Mouse (Mus musculus) frontal cortex, postnatal 36 days (tissue): Measurements from ENCODE around the gene Mcur1.

Experiments used
- DNase-seq, 2 experiments: peaks; one replicate each; pipeline ENCODE4 v3.0.0; 2022; ENCODE audit warnings: low spot score in 2 of 2

Gene Mcur1

DNA sequence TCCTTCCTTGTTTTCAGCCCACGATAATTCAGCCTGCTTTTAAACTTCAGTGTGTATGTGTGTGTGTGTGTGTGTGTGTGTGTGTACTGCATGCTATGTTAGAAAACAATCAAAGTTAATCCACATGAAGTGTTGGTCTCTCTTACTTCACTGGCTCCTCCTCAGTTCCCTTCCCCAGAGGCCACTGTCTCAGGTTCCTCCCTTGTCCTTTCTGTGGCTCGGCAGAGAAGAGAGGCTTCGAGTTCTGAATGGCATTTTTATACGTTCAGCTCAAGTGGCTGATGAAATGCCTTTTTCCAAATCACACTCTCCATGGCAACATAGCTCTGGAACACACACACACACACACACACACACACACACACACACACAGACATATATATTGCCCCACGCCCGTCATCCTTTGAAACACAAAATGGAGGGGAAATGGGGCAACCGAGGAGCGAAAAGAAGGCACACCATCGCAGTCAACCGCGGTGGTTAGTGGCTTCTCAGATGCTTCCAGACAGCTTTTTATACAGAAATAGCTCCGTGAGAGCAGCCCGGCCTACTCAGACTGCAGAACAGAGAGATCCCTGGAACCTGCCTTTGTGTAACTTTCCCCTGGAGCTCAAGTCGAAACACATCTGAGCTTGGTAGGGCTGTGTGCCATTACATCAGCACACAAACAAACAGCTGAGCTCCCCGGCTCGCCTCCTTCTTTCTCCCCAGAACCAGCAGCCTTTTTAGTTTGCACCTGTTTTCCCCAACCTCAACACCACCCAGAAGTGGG is 34.4 kb downstream of the Mcur1 start:
- DNase-seq = peak; percentile 61 to 71

DNA sequence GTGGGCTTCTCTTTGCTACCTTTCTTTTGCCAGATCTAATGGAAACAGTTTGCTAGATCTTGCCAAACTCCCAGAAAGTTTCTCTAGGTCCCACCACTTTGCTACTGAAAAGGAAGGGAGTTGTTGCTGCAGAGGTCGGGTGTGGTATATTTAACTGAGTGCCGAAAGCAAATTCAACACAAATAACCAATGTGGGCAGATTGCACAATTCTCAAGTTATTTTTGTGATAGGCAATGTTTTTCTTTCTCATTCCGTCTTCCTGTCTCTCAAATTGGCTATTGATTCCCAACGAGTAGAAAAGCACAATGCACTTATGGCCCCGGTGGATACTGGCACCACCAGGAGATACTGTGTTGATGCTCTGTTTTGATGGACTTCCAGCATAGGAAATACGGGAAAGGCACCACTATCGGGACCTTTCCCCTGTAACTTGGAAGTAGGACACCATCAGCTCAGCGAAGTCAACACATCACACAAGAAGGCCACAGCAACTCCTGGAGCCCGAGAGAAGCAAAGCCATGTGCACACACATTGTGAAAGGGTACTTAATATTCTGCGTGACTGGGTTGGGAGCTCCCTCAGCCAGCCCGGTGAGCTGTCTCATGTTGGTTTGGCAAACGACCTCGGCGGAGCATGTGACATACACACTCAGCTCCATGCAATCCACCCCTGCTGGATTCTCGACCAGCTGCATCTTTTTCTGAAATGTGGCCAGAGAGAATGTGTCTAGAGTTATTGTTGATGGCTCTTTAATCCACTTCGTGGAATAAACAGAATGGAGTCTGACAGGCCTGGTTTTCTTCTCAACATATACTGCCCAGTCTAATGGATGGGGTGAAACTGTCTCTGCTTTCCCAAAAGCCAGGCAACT is 35.3 kb downstream of the Mcur1 start:
- DNase-seq = peak in 1 of 2 experiments; percentile 48

DNA sequence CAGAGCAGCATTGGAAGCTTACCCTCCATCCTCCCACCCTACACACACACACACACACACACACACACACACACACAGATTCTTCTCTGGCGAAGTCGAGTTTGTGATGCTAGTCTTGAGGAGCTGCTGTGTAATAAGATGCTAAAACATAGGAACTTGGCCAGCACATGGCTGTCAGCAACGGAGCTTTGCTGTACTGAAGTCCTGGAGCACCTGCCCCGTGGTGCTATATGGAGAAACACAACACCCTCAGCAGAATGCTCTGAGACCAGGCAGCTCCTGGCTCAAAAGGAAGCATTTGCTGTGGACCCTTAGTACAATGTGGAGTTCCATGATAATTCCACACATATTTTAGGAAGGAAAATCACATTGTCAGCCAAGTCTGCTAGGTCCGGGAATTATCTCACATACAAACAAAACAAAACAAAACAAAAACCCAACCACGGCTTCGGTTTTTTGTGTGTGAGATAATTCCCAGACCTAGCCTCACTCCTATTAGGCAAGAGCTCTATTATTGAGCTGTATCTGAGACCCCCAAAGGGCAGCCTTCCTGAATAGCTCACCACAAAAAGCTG is 36.0 kb downstream of the Mcur1 start:
- DNase-seq = no peak

DNA sequence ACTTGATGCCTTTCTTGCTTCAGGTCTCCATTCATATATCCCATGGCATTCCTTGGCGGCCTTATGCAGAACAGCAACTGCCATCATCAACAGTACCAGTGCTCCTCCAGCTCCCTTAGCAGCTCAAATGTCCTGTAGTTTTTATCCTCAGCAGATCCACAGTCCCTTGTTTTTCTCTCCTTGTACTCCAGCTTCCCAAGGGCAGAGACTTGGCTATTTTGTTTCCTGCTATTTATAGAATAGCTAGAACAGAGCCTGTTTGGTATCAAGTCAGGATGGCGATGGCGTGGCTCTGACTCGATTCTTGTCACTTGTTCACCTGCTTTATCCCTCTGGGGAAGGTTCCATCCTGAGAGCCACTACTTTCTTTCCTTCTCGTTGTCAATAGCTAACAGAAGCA is 38.1 kb downstream of the Mcur1 start:
- DNase-seq = no peak

DNA sequence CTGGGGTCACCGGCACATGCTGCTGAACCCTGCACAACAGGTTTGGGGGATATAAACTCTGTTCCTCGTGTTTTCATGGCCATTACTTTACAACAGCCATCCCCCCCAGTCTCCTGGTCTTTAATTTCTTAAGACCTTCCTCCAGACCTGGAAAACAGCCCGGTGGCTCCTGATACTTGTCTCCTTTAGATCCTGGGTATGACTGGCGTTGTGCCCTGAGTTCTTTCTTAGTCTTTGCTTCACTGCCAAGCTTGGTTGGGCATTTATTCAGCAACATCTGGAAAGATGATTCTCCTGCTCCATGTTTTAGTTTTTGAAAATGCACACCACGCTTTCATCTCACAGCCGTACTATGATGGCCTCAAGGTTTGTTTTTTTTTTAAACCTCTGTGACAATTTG is 40.7 kb downstream of the Mcur1 start:
- DNase-seq = no peak

DNA sequence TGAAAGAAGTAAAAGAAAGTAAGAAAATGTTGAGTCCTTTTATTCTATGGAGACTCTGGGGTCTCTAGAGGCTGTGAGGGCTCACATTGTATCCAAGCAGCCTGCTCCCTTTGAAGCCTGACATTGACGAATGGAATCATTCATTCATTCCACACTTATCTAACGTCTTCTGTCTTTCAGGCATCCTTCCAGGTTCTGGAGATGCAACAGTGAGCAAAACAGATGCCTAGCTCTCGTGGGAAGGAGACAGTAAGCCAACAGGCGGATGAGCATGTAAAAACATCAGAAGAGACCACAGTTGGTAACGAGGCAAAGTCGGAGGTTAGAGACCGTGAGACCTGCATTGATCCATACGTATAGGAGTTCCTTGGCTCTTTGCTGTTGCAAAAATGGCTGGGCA is 42.6 kb downstream of the Mcur1 start:
- peak in 1 of 2 experiments; percentile 15 for DNase-seq

DNA sequence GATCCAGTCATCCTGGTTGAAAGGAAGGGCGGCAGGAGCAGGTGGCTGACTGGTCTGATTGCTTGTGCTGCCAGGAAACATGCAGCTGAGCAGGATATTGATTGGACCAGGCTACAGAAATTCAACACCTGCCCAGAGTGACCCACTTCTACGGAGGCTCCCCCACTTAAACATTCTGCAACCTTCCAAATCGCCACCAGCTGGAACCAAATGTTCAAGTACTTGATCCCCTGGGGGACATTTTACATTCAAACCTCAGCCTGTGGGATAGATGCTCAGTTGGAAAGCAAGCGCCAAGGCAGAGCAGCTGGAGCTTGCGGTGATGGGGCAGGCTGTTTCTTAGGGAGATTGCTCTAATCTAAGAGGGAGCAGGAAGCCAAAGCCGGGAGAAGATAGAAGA is 43.1 kb downstream of the Mcur1 start:
- no peak for DNase-seq

DNA sequence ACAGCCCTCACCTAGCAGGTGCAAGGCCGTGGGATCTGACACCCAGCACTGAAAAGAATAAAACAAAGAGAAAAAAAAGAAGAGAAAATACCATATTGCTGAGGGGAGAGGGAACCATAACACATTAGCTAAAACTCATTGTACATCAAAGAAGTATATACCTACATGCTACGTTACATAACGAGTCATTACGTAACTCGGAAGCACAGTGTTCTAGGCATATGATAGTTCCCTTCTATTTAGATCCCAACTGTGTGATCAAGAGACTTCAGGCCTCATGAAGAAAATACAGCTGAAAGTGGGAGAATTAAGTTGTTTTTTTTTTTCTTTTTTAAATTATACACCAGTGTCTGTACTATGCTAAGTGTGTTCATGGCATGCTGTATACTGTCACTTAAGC is 43.9 kb downstream of the Mcur1 start:
- peak in 1 of 2 experiments; percentile 61 for DNase-seq

DNA sequence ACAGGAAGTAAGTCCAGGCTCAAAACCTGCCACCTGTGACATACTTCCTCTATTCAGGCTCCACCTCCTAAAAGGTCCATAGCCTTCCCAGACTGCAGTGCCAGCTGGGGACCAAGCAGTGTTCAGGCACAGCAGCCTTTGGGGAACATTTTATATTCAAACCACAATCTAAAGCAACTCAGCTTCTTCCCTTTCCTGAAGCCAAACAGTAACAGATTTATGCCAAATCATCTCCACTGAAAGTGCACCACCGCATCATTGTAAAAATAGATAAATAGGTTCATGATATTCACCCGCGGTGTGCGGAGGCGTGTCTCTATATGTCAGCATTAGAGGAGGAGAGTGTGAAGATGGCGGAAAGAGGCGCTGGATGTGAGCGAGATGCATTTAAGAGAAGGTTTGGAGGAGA is 45.0 kb downstream of the Mcur1 start:
- peak; percentile 50 to 57 for DNase-seq

DNA sequence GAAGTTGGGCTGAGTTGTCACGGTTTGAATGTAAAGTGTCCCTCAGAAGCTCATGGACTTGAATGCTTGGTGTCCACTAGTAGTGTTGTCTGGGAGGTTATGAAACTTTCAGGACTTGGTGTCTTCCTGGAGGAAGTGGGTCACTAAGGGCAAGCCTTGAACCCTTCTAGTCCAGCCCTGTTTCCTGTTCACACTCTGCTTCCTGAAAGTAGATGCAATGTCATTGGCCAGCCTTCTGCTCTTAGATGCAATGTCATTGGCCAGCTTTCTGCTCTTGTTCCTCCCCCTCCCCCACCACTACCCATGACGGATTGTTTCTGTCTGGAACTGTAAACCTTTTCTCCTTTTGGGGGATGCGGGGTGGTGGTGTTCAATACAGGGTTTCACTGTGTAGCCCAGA is 47.3 kb downstream of the Mcur1 start:
- DNase-seq = no peak

DNA sequence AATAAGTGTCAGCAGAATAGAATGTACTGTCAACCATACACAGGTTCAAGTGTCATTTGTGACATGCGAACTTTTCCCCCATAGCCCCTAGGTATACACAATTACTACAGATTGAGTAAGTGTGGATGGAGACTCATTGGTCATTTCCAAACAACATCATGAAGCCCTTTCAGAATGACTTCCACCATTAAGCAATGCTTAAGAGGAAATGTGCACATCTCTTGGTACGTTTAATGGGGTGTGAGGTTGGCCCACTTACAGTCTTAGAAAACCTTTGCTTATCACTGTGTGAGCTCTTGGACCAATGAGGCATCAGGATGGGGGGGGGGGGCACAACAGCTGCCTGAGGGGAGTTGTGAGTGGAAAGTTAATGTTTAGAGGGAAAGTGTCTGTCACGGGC is 54.2 kb downstream of the Mcur1 start:
- DNase-seq = no peak

DNA sequence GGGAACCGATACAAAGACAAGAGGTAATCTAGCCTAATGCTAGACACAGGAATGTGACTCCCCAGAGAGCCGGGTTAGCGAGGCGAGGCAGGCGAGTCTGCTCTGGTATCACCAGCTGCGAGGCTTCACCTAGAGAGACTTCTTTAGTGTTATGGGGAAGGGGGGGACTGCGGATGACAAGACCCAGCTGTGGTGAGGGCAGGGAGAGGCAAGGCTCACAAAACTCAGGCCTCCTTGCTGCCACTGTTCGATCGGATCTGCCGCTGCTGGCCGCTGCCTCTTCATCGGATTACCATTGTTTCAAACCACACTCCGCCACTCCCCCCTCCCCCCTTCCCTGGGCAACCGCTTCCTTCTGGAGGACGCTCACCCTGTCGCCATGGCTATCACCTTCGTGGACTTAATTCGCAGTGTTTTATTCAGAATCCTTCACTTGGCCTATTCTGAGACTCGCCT is 56.6 kb downstream of the Mcur1 start:
- DNase-seq = no peak

DNA sequence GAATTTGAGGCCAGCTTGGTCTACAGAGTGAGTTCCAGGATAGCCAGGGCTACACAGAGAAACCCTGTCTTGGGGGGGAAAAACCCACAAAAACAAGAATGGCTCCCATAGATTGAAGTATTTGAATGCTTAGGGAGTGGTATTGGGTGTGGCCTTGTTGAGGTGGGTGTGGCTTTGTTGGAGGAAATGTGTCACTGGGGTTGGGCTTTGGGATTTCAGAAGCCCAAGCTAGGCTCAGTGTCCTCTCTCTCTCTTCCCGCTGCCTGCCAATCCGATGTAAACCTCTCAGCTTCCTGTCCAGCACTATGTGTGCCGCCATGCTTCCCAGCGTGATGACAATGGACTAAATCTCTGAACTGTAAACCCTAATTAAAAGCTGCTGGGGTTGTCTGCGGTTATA is 58.4 kb downstream of the Mcur1 start:
- DNase-seq = no peak

DNA sequence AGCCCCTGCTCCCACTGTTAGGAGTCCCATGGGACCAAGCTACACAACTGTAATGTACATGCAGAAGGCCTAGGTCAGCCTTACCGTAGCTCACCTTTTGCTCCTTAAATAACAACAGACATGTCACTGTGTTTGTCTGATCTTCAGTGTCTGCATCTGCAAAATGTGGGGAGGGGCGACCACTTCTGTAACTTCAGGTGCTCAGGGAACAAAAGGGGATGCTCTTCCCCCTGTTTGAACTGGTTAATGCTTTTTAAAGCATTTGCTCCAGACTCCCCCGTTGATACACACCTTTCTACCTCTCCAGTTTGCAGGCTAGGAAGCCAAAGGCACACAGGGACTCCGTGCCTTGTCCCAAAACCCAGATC is 59.5 kb downstream of the Mcur1 start:
- DNase-seq = no peak

DNA sequence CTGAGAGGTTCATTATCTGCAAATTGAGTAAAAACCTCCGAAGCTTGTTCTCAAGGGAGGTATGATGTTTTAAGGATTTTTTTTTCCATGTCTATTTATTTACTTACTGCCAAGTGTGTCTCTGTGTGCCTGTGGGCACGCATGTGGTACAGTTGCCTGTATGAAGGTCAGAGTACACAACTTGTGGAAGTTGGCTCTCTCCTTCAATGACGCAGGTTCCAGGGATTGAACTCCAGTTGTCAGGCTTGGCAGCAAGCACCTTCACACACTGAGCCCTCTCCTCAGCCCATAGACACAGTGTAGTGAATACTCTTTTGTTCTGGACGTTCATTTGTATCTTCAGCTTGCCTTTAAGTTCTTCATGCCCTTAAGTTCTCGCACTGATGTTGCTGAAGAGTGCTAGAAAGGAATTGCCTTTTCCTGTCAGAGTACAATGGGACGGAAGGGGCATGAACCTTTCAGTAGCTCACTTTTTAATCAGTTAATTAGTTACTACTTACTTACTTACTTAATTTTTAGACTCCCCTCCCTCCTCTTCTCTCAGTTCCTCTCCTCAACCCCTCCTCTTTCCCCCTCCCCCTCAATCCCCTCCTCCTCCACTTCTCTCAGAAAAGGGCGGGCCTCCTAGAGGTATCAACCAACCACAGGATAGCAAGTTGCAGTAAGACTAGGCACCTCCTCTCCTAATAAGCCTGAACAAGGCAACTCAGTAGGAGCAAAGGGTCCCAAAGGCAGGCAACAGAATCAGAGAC is 60.1 kb downstream of the Mcur1 start:
- no peak for DNase-seq

DNA sequence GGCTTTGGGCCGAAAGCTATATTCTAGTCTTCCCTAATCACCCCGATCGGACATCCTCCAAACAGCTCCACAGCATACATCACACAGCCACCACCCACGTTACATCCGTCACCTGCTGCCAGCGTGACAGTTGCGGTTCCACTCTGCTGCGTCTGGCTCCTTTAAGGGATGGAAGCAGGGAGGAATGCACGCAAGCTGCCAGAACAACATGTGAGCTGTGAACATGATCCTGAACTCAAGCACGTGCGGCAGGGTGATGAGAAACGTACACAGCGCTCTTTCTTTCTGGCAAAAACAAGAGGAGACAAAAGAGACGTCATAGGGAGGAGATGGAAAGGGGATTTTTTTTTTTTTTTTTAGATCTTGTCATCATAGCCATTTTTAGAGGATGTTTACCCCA is 61.1 kb downstream of the Mcur1 start:
- peak in 1 of 2 experiments; percentile 70 for DNase-seq

DNA sequence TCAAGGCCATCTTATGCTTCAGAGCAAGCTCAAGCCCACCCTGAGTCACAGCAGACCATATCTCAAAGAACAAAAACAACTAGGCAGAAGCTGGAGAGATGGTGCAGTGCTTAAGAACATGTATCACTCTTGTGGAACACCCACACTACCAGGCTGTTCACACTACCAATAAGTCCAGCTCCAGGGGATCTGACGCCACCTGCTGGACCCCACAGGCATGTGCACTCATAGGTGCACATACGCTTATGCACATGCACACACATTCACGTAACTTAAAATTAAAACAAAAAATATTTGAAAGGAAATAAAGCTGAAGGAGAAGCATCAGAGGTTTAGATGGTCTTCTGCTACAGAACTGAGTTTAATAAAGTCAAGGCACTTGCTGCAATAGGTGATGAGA is 62.2 kb downstream of the Mcur1 start:
- no peak for DNase-seq

DNA sequence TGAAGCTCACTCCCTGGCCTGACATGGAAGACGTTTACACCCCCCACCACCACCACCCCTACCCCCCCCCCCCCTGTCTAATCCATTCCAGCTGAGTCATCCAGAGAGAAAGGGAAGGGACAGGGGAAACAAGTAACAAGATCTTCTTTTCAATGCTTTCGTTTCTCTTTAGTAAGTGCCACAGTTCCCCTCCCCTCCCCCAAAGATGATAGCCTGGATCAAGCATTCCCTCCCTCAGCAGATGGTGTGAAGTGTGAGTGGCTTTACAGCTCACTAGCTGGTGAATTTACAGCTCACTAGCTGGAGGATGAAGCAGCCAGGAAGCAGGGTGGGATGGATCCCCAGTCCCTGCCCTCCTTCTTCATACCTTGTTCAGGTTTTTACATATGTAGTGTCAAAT is 63.3 kb downstream of the Mcur1 start:
- no peak for DNase-seq

DNA sequence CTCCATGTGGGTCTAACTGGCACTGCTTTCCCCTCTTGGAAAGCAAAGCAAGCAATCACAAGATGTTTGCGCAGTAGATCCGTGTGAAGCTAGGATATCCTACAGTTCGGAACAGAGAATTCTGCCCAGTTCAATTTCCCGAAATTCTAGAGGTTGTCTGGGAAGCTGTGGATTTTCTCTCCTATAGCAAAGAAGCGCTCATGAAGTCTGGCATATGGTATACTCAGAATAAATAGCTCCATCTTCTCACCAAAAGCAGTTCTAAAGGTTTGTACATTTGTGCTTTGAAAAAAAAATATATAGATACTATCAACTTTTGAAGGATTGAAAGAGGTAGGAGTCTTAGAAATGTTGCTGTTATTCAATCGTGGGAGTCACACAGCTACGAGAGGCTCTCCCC is 64.3 kb downstream of the Mcur1 start:
- DNase-seq = peak in 1 of 2 experiments; percentile 40

DNA sequence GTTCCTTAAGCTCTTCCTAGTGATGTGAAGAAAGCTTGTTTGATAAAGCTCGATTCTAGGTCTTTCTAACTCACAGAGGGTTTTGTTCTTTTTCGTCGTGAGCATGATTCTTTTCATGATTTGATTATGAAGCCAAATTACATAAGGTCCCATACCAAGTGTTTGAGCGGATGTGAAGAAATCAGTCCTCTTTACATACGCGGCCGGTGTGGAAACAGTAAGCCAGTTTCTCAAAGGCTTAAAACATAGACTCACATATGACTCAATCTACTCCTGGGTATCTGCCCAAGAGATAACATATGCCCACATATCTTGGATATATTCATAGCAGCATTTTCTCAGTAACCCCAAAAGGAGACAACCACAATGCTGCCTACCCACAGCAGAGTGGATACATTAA is 66.3 kb downstream of the Mcur1 start:
- peak in 1 of 2 experiments; percentile 23 for DNase-seq

DNA sequence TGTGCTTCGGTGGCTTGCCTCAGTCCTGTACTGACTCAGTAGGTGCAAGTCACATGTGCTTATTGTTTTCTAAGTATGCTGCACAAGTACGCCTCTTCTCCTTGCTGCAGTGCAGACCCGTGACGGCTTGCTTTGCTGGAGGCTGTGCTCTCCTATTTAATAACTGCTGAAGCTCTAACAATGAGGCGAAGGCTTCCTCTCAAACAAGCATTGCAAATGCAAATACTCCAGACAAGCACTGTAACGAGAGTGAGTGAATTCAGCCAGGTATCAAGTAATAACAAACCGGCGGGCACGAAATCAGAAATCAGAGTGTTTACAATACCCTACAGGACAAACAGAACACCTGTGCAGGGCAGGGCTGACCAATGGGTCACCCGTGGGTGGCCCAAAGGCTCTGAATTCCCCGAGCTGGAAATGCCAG is 66.9 kb downstream of the Mcur1 start:
- DNase-seq = peak in 1 of 2 experiments; percentile 34
